Mouse (Mus musculus): ENCODE data around the gene Six1.

DNA sequence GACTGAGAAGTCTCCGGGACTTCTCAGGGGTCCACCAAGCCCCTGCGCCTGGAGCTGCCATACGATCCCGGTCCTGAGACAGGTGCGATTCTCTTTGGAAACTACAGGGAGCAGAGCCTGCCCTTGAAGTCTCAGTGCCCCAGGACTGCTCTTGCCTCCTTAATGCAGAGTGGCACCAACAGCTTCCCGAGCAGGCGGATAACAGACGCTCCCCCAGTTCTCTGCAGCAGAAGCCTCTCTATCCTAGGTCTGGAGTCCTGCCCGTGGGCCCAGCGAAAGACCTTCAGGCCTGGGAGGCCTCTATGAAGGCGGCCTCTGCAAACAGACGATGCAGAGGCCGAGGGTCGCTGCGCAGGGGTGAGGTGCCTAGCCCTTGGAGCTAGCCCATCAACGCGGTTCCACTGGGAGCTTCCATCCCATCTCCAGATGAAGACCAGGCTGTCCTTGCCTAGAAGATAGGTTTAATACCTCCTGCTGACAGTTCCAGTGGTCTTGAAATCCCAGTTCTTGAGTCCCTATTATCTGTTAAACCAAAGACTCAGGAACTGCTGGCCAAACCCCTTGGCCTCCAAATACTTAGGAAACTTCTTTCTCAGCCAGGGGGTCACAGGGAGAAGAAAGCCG lies 13.6 kb downstream of the Six1 start:
- no peak for TF ChIP-seq CTCF (IDR thresholded peaks at IDR 0.05; ENCODE audit: borderline replicate concordance, insufficient read depth, low read depth, low read length)
- TF ChIP-seq POLR2A (IDR thresholded peaks at IDR 0.05; ENCODE audit: borderline replicate concordance, insufficient read depth, low read length), result no peak

All from cerebellum, adult 2 months (tissue).